Mouse (Mus musculus) embryo, embryonic 10.5 days (tissue): ENCODE measurements around the gene Procr.
A peak's percentile ranks its signal among the peaks of the same experiment; 100 is the strongest.

Experiments
- DNase-seq: peaks from one replicate; pipeline ENCODE4 v3.0.0-alpha.2; 2015; ENCODE audit warnings: low spot score

The Procr gene

DNA sequence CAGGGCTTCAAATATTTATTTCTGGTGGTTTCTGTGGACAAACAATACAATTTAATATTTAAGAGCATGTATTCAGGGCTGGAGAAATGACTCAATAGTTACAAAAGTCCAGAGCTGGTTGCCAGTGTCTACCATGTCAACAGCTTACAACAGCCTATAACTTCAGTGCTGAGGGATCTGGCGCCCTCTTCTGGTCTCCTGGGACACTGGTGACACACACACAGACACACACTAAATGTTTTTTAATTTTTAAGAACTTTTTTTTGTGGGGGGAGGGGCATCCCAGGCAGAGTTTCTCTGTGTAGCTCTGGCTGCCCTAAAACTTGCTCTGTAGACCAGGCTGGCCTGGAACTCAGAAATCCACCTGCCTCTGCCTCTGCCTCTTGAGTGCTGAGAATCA is 4.8 kb downstream of the Procr start:
- DNase-seq: peak; percentile 69

- no peak for DNase-seq
Measured at GRCm38 (mm10) chr2:155756855-155757566, 6.1 kb downstream of the Procr start.

DNA sequence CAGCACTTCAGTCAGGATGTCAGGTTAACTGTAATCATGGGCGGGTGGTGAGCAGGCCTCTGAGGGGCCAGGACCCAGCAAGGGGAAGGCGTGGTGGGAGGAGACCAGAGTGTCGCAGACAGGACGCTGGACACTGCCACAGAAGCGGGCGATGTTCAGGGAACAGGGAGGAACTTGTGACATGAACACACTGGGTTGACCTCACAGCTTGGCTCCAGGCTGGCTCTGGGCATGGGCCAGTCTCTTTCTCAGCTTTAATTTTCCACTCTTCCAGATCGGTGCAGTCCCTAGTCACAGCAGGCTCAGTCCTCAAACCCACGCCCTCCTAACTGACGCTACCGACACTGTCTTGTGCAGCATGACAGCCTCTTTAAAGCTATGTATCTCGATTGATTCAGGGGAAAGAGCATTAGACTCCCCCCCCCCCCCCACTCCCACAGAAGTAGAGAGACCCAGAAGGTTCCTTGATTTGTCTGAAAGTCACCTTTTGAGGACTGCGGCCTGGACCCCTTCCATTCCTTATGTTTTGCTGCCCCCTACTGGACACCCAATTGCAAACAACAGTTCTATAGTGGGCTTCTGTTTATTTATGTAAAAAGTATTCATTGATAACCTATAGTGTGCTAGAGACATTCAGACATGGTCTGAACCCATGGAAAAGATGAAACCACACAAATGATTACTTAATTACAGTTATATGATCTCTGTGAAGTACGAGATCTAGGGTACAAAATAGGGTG is 13.9 kb downstream of the Procr start:
- DNase-seq: peak; percentile 90

- no peak for DNase-seq
Measured at GRCm38 (mm10) chr2:155773664-155774063, 22.7 kb downstream of the Procr start.

DNA sequence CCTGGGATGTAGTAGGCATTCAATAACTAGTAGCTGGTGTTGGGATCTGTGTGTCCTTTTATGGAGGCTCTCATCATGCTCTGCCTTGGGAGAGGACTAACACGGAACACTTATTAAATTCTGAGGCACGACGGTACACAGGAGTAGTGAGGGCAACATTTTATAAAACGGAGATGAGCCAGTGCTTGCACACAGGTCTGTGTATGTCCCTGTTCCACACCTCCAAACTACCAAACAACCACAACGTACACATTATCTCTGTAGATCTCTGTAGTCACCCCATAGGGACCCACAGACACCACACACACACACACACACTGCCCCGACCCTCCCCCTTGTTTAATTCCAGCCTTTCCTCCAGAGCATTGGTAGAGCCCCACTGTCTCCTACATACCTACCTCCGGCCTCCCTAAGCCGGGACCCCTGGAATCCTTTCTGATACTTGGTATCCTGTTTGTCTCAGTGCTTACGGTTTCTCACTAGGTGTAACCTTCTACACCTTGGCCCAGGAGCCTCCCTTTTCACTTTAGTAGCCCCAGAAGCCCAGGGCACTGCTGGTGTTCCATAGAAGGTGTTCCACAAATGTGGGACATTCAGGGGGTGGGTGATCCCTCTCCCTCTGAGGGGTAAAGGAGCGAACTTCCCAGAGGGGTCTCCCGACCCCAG is 23.5 kb downstream of the Procr start:
- no peak for DNase-seq

DNA sequence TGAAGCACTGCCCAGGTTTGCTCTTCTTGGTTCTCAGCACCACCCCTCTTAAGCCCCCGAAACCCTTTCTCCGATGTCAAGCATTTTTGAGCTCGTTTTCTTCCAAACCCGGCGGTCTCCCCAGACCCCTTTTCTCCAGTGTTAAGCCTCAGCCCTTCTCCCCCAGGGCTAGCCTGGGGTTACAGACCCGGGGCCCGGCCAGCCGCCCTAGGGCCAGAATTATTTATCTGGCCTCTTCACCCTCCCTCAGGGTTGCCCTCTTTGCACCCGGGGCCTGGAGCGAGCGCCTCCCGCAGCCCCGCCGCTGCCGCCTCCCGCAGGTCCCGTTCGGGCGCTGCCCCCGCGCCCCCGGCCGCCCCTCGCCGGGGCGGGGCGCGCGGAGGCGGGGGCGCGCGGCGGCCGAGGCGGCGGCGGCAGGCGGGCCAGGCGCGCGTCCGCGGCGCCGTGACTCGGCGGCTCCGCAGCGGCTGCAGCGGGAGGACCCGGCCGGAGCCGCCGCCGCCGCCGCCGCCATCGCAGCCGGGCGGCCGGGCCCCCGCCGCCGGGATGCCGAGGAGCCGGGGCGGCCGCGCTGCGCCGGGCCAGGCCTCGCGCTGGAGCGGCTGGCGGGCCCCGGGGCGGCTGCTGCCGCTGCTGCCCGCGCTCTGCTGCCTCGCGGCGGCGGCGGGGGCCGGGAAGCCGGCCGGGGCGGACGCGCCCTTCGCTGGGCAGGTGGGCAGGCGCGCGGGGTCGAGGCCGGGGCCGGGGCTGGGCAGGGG is 24.2 kb downstream of the Procr start, which contains the start of gene Mmp24:
Mmp24 (plus strand) TSS at position 416 of the 758 bp plus-strand sequence.
- no peak for DNase-seq

DNA sequence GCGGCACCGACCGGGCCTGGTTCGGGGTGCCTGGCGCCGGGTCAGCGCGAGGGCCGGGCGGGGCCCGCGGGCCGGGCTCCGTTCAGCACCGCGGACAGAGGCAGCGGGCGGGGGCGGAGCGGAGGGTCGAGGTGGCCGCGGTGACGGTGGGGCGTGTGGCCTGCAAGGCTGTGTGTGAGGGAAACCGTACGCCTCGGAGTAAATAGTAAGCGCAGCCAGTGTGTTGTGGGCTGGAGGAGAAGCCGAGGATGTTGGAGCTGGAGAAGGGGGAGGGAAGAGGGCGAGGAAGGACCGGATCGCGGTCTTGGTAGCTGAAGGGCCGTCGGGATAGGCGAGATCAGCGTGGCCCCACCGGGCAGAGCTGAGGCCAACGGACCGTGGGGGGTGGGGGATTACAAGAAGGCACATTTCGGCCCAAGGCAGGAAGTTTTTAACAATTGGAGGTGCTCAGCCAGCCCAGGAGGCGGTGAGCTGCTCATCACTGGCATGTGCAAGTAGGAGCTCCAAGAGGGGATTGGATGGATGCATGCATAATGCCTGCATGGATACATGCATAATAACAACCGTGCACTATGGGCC is 24.9 kb downstream of the Procr start:
- peak; percentile 72 for DNase-seq

DNA sequence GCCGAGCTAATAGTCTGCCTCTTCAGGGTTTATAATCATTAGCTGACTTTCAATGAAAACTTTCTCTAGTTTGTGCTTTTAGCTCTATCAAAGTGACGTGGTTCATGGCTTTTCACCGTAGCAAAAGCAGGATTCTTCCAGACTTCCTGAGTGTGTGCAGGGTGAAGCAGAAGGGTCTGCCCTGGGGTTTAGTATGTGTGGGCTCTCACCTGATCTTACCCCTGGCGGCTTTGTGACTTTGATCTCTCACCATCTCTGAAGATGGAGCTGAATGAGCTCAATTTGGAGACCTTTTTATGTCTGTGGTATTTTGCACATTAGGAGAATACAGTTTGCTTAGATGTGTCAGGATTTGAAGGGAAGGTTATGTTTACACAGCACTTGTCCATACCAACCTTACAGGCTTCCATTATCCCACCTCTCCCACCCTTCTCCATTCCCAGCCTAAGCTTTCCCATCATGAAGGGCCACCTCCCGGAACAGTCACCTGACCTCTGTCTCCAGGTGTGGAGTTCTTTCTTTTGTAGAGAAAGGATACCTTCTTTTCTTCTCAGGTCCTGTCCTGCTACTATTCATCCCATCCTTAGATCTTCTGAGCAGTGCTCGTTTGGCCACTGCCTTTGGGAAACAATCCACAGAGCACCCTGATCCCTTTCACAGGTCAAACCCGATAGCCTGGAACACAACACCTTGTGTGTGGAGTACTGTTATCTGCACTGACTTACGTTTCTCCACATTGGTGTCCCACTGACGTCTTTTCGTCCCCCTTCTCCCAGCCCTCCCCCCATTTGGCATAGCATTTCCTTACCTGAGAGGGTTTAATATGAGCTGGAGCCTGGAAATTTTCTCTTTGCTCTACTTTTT is 26.1 kb downstream of the Procr start:
- no peak for DNase-seq

DNA sequence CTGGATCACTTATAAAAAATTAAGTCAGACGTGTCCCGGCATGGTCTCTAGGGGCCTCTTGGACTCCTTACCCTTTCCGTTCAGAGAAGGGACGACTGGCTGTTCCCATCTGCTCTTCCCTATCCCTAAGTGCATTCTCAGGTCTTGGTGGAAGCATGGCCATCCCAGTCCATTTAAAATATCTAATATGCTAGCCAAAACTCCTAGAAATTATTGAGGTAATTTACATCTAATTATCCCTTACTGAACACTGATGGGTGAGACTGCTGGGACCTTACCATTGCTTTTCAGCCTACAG is 26.7 kb downstream of the Procr start:
- no peak for DNase-seq

DNA sequence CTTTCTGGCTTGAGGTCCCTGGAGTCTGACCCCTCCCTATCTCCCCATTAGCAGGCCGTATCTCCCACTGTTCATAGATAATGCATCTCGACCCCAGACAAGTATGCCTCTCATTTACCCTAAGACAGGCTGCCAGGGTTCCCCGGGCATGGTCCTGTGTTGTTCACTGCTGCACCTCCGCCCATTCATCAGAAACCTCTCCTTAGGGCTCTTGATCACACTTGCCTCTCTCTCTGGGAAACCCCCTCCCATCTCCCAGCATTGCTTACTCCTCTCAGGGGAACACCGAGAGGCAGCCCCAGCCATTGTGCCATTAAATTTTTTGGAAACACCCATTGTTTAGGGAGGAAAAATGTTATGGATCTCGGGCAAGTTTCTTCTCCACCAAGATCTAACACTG is 27.1 kb downstream of the Procr start:
- no peak for DNase-seq

- DNase-seq: no peak
Measured at GRCm38 (mm10) chr2:155779066-155779465, 28.1 kb downstream of the Procr start.

- DNase-seq: no peak
Measured at GRCm38 (mm10) chr2:155779506-155779905, 28.6 kb downstream of the Procr start.

- DNase-seq: no peak
Measured at GRCm38 (mm10) chr2:155784534-155784933, 33.6 kb downstream of the Procr start.

DNA sequence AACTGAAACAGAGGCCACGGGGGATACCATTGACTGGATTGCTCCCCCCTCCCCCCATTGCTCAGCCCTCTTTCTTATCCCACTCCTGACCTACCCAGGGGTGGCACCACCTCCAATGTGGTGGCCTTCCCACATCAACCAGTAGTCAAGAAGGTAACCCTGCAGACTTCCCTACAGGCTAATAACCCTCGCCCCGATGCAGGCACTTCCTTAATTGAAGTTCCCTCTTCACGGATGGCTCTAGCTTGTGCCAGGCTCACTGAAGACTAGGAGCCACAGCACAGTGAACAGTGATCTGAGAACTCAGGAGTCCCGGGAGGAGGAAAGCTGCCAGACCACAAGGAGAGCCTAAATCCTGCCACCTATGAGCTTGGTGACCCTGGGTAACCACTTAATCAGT is 36.0 kb downstream of the Procr start:
- no peak for DNase-seq

- no peak for DNase-seq
Measured at GRCm38 (mm10) chr2:155787949-155788931, 37.3 kb downstream of the Procr start.

DNA sequence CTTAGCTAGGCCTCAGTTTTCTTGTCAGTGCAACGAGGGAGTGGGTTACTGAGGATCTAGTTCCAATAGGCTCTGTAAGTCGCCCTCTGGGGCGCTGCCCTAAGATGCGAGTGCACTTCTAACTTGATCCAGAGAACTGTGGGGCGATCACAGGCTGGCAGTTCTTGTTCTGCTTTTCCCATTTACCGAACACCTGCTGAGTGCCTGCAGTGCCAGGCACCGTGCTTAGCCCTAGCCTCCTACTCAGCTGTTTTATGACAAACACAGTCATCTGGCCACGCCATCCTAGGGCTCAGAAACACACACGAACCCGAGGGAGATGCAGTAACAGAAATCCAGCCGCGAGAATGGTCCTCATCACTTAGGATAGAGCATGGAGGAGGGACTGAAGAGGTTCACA is 42.0 kb downstream of the Procr start:
- no peak for DNase-seq

GRCm38 (mm10) chr2:155794674-155795445 is 43.9 kb downstream of the Procr start:
- no peak for DNase-seq

- no peak for DNase-seq
Measured at GRCm38 (mm10) chr2:155798613-155799012, 47.7 kb downstream of the Procr start.

GRCm38 (mm10) chr2:155802761-155803160 is 51.8 kb downstream of the Procr start:
- DNase-seq: no peak
